In genomic region chr12:49385631-49385990, GRCm38 (mm10) we compare ENCODE assay signal across 11 mouse cellular contexts. TPM values are rescaled to one million over a fixed set of nuclear protein-coding genes. Genes with fewer than 3 reads are reported as not detected.
A peak's percentile ranks its signal among the peaks of the same experiment; 100 is the strongest.
DNase-seq lines count a peak whose midpoint lies in the region; ATAC-seq and TF ChIP-seq lines count a peak whose summit lies in the region.
"Had no signal": no experiment of that assay in that cellular context is flagged by ENCODE, and none has a peak within 500 bp of the region (broad histone marks: within the 10 kb centered on the region; RNA-seq: fewer than 3 reads in every experiment).

No protein-coding gene starts in this region.

- peaks cover 2% of the 10 kb centered on the region; the same call in 1 of the 2 replicates for H3K4me1 ChIP-seq in heart, embryonic 16.5 days (ENCODE audit: control insufficient read depth, insufficient read depth, low read length)
- H3K4me1 ChIP-seq in testis, adult 2 months (ENCODE audit: control insufficient read depth, insufficient read depth, low read length), result peaks cover 14% of the 10 kb centered on the region
- peaks cover 10% of the 10 kb centered on the region for H3K4me1 ChIP-seq in hindbrain, embryonic 15.5 days (replicated peaks)

- H3K36me3 ChIP-seq in heart, embryonic 16.5 days (ENCODE audit: control insufficient read depth, insufficient read depth), result no peaks in the 10 kb centered on the region
- no peaks in the 10 kb centered on the region for H3K36me3 ChIP-seq in testis, adult 2 months (ENCODE audit: control insufficient read depth, insufficient read depth, low read length)
- H3K36me3 ChIP-seq in hindbrain, embryonic 15.5 days, result no peaks in the 10 kb centered on the region

- TF ChIP-seq POLR2A in testis, adult 2 months (IDR thresholded peaks at IDR 0.05; ENCODE audit: control insufficient read depth, low read depth, low read length), result no peak

- no peak overlapping the region for H3K27ac ChIP-seq in heart, embryonic 16.5 days (ENCODE audit: low read length)
- H3K27ac ChIP-seq in testis, adult 2 months (ENCODE audit: control insufficient read depth, insufficient read depth, low read depth, low read length), result no peak overlapping the region
- H3K27ac ChIP-seq in hindbrain, embryonic 15.5 days (replicated peaks), result no peak overlapping the region

- 0 out of 2 replicates have a peak, but pooled peaks have one; percentile 8 for ATAC-seq in heart, embryonic 16.5 days (replicated peaks; ENCODE audit: extremely low read depth, insufficient read depth, low FRiP score)
- peak; percentile 5; the same call in 1 of the 2 replicates for ATAC-seq in hindbrain, embryonic 15.5 days (ENCODE audit: low FRiP score, low read depth)
- ATAC-seq: activated CD4-positive, CD25-positive, alpha-beta regulatory T cell, adult 4 months had no signal

- H3K9ac ChIP-seq in heart, embryonic 16.5 days (ENCODE audit: low read length), result no peak overlapping the region
- H3K9ac ChIP-seq in hindbrain, embryonic 15.5 days, result no peak overlapping the region

- 0 out of 2 replicates have a peak, but pooled peaks cover 2% of the 10 kb centered on the region for H3K9me3 ChIP-seq in heart, embryonic 16.5 days (replicated peaks; ENCODE audit: control insufficient read depth, low read length)
- no peaks in the 10 kb centered on the region for H3K9me3 ChIP-seq in hindbrain, embryonic 15.5 days

- TF ChIP-seq CTCF in testis, adult 2 months (IDR thresholded peaks at IDR 0.05; ENCODE audit: control insufficient read depth, insufficient read depth, insufficient replicate concordance, low read depth, low read length), result no peak

- peaks cover 71% of the 10 kb centered on the region for H3K27me3 ChIP-seq in heart, embryonic 16.5 days (ENCODE audit: control insufficient read depth, insufficient read depth, low read length)
- peaks cover 11% of the 10 kb centered on the region for H3K27me3 ChIP-seq in testis, adult 2 months (ENCODE audit: control insufficient read depth, insufficient read depth, low read length)
- peaks cover 61% of the 10 kb centered on the region for H3K27me3 ChIP-seq in hindbrain, embryonic 15.5 days

- H3K4me2 ChIP-seq in heart, embryonic 16.5 days (ENCODE audit: low read depth, low read length), result no peak overlapping the region
- no peak overlapping the region for H3K4me2 ChIP-seq in hindbrain, embryonic 15.5 days

- no peak for DNase-seq in heart, postnatal 4 days
- DNase-seq in testis, postnatal 14 days (ENCODE audit: low spot score), result no peak
- DNase-seq in cerebellum, adult 11-12 months, result no peak
- no peak for DNase-seq in frontal cortex, postnatal 10 days (ENCODE audit: low spot score in 2 of 2)
- no peak for DNase-seq in left cerebral cortex, postnatal 36 days (ENCODE audit: low spot score in 2 of 2)

- H3K4me3 ChIP-seq in heart, embryonic 16.5 days (ENCODE audit: low read length), result peak overlapping the region; percentile 11; the same call in 1 of the 2 replicates
- H3K4me3 ChIP-seq in testis, adult 2 months (ENCODE audit: control insufficient read depth, low read depth, low read length), result peak overlapping the region; percentile 53
- H3K4me3 ChIP-seq in hindbrain, embryonic 15.5 days, result peak overlapping the region; percentile 6; the same call in 1 of the 2 replicates

- WGBS in heart, embryonic 16.5 days, result 3% methylated on average over 23 of the region's 23 CpGs
- 2% methylated on average over 23 of the region's 23 CpGs for WGBS in hindbrain, embryonic 15.5 days

- intact Hi-C loops in left cerebral cortex, postnatal 36 days (cut with DNase I), result no loop called here

RNA-seq across cellular contexts. Expression of gene Gm43517, which starts 0.6 kb away (rescaled TPM):
- not detected in 2 replicates for polyA plus RNA-seq in heart, embryonic 16.5 days (2015; fragmentation: Nextera tagmentation; extraction: Ambion mirVana)
- not detected for total RNA-seq in heart, postnatal 4 days (2021)
- polyA plus RNA-seq in testis, adult 2 months (2012; rRNA removed), result 0.02 TPM in 1 of 2 replicates, not detected in the other
- polyA plus RNA-seq in hindbrain, embryonic 15.5 days (2015; fragmentation: Nextera tagmentation; extraction: Ambion mirVana), result not detected in 2 replicates
- total RNA-seq in left cerebral cortex, postnatal 36 days (2021), result 10 to 100 TPM in 1 of 2 experiments, 1 to 10 TPM in 1; 4.7 to 11.3 TPM
- total RNA-seq: megakaryocyte-erythroid progenitor cell, adult 5-6 weeks had no signal
- polyA plus RNA-seq: activated CD4-positive, CD25-positive, alpha-beta regulatory T cell, adult 4 months; gonadal fat pad, adult 2 months had no signal

RNA-seq across cellular contexts. Expression of gene Foxg1, which starts 3.2 kb away (rescaled TPM):
- polyA plus RNA-seq in heart, embryonic 16.5 days (2015; fragmentation: Nextera tagmentation; extraction: Ambion mirVana), result 0.12 and 0.38 TPM in 2 replicates
- total RNA-seq in heart, postnatal 4 days (2021), result under 1 TPM in 1 of 2 experiments, not detected in 1; 0.12 TPM
- polyA plus RNA-seq in testis, adult 2 months (2012; rRNA removed), result 0.67 and 0.91 TPM in 2 replicates
- polyA plus RNA-seq in hindbrain, embryonic 15.5 days (2015; fragmentation: Nextera tagmentation; extraction: Ambion mirVana), result 0.88 TPM in 1 of 2 replicates, not detected in the other
- total RNA-seq in left cerebral cortex, postnatal 36 days (2021), result 100 to 1,000 TPM; 110 to 120 TPM
- total RNA-seq: megakaryocyte-erythroid progenitor cell, adult 5-6 weeks had no signal
- polyA plus RNA-seq: activated CD4-positive, CD25-positive, alpha-beta regulatory T cell, adult 4 months; gonadal fat pad, adult 2 months had no signal
